Mouse (Mus musculus): ENCODE data around the gene Rnf144b. TPM values are rescaled to one million over a fixed set of nuclear protein-coding genes. Genes with fewer than 3 reads are reported as not detected.

The Rnf144b gene
- polyA plus RNA-seq, 1 experiment from 2014 or later, result 0.91 TPM

DNA sequence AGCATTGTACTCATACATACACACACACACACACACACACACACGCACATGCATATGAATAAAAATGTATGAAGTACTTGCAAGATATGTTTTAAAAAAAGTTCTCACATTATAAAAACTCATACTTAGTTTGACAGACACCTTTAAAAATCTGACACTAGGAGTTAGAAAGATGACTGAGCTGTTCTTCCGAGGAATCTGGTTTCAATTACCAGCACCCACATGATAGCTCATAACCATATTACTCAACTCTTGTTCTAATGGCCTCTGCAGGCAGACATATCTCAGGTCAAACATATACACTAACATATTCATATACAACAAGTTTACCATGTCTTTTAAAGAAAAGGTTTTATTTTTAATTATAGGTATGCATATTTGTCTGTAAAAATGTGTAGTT lies 25.9 kb upstream of the Rnf144b start:
- ATAC-seq (ENCODE audit: insufficient number of reproducible peaks, low FRiP score, low TSS enrichment, low read depth), result no peak
- H3K4me3 ChIP-seq (ENCODE audit: low read depth, low read length), result no peak overlapping the region
- H3K9ac ChIP-seq (ENCODE audit: low read length), result no peak overlapping the region
- peaks cover 12% of the 10 kb centered on the region for H3K36me3 ChIP-seq (ENCODE audit: control insufficient read depth, insufficient read depth, low read length)
- H3K9me3 ChIP-seq (ENCODE audit: control insufficient read depth, low read length), result no peaks in the 10 kb centered on the region
- no peaks in the 10 kb centered on the region for H3K4me1 ChIP-seq (ENCODE audit: control insufficient read depth, insufficient read depth, low read length)
- H3K27me3 ChIP-seq (ENCODE audit: control insufficient read depth, insufficient read depth, low read length), result no peaks in the 10 kb centered on the region
- no peak overlapping the region for H3K27ac ChIP-seq (replicated peaks; ENCODE audit: low read depth, low read length)
- no peak overlapping the region for H3K4me2 ChIP-seq (ENCODE audit: low read depth, severe bottlenecking)
- WGBS, result 86% methylated on average over 2 of the region's 2 CpGs
- DNase-seq (ENCODE audit: low spot score), result no peak

DNA sequence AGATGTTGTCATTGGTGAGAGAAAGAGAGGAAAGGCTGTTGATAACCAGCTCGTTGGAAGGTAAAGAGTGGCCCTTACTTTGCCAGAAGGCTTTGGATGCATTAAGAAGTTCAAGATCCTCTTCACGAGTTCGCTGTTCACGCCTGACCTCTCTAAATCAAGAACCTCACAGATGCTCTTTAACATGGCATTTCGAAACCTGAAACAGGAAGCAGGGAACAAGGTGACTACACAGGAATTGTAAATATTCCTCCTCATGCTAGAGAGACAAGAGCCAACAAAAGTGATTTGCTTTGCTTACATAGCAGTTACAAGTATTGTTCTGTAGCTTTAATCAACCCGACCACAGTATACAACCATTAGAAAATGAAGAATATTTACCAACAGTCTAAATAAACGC lies 23.2 kb upstream of the Rnf144b start:
- H3K36me3 ChIP-seq (ENCODE audit: control insufficient read depth, insufficient read depth, low read length), result peaks cover 11% of the 10 kb centered on the region
- 90% methylated on average over 7 of the region's 7 CpGs for WGBS

DNA sequence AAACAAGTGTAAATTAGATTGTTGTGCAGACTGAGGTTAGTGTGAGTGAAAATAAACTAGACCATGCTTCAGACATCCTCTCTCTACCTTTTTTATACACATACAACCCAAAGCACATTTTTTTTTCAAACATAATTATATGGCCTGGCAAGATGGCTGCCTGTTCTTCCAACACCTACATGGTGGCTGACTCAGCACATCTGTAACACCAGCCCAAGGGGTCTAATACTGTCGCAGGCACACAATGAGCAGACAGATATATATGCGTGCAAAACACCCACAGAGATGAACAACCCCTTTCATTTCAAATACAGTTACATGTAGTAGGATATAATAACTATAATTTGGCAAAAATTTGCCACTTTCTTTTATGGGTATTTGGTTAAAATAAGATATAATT lies 21.9 kb upstream of the Rnf144b start:
- WGBS, result 93% methylated on average over 2 of the region's 2 CpGs
- H3K4me1 ChIP-seq (ENCODE audit: control insufficient read depth, insufficient read depth, low read length), result no peaks in the 10 kb centered on the region
- no peak overlapping the region for H3K4me3 ChIP-seq (ENCODE audit: low read depth, low read length)
- no peak overlapping the region for H3K4me2 ChIP-seq (ENCODE audit: low read depth, severe bottlenecking)
- no peaks in the 10 kb centered on the region for H3K27me3 ChIP-seq (ENCODE audit: control insufficient read depth, insufficient read depth, low read length)
- peaks cover 5% of the 10 kb centered on the region; the same call in 1 of the 2 replicates for H3K36me3 ChIP-seq (ENCODE audit: control insufficient read depth, insufficient read depth, low read length)
- no peak overlapping the region for H3K27ac ChIP-seq (replicated peaks; ENCODE audit: low read depth, low read length)
- no peaks in the 10 kb centered on the region for H3K9me3 ChIP-seq (ENCODE audit: control insufficient read depth, low read length)
- ATAC-seq (ENCODE audit: insufficient number of reproducible peaks, low FRiP score, low TSS enrichment, low read depth) (no peak), DNase-seq (ENCODE audit: low spot score) (no peak)
- no peak overlapping the region for H3K9ac ChIP-seq (ENCODE audit: low read length)

More for the DNA sequence above, 23.2 kb upstream of the Rnf144b start:
- H3K27ac ChIP-seq (replicated peaks; ENCODE audit: low read depth, low read length), result no peak overlapping the region
- no peak overlapping the region for H3K9ac ChIP-seq (ENCODE audit: low read length)
- no peak for DNase-seq (ENCODE audit: low spot score)
- H3K4me2 ChIP-seq (ENCODE audit: low read depth, severe bottlenecking), result no peak overlapping the region
- no peak overlapping the region for H3K4me3 ChIP-seq (ENCODE audit: low read depth, low read length)
- no peaks in the 10 kb centered on the region for H3K9me3 ChIP-seq (ENCODE audit: control insufficient read depth, low read length)
- H3K27me3 ChIP-seq (ENCODE audit: control insufficient read depth, insufficient read depth, low read length), result no peaks in the 10 kb centered on the region
- no peak for ATAC-seq (ENCODE audit: insufficient number of reproducible peaks, low FRiP score, low TSS enrichment, low read depth)
- no peaks in the 10 kb centered on the region for H3K4me1 ChIP-seq (ENCODE audit: control insufficient read depth, insufficient read depth, low read length)

DNA sequence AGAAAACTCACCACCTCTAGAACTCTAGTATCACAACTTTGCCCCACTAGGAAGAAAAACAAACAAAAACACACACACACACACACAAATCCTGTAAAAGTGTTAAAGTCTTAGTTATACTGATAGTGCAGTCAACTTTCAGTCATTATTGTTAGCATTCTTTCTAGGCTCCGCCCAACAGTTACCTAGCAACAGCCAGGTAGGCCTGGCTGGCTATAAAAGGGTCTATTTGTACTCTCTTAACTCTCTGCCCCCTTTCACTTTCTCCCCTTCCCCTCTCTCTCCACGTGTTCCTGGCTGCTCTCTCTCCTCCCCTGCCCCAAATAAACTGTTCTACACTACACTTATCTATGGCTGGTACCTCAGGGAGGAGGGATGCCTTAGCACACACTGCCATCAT lies 18.3 kb upstream of the Rnf144b start:
- Histone ChIP-seq H3K27me3 (ENCODE audit: control insufficient read depth, insufficient read depth, low read length) (no peaks in the 10 kb centered on the region), H3K27ac (replicated peaks; ENCODE audit: low read depth, low read length) (no peak overlapping the region), H3K9me3 (ENCODE audit: control insufficient read depth, low read length) (no peaks in the 10 kb centered on the region), H3K4me3 (ENCODE audit: low read depth, low read length) (peak overlapping the region; percentile 97), H3K4me1 (ENCODE audit: control insufficient read depth, insufficient read depth, low read length) (no peaks in the 10 kb centered on the region), H3K4me2 (ENCODE audit: low read depth, severe bottlenecking) (peak overlapping the region; percentile 71), H3K9ac (ENCODE audit: low read length) (no peak overlapping the region), H3K36me3 (ENCODE audit: control insufficient read depth, insufficient read depth, low read length) (no peaks in the 10 kb centered on the region)
- WGBS, result 21% methylated on average over 2 of the region's 2 CpGs
- no peak for ATAC-seq (ENCODE audit: insufficient number of reproducible peaks, low FRiP score, low TSS enrichment, low read depth)
- DNase-seq (ENCODE audit: low spot score), result no peak

DNA sequence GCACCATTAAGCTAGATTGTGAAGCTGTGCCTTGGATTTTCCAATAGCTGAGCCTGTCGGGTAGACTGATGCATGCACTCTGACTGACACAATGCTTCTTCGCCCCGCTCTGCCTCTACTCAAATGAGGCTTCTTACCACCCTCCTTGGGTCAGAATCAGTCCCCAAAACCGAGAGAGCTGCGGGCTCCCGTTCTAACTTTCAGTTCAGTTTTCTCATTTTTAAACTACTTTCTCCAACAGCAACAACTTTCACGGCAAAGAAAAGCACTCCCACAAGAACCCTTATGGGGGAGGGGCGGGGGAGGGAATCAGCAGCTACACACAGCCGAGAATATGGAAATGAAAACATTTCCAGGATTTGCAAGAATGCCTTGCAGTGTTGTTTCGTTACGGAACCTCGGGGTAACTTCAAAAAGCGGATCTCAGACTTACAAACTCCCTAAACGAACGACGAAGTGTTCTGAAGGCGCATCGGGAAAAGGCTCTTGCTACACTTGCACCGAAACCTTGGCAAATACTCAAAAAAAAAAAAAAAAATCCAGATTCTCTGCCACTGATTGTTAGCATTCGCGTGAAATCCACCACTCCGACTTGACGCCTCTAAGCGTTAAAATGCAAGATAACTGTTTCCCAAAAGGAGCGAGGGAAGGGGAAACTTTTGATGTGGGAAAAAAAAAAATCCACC lies 17.5 kb upstream of the Rnf144b start:
- Histone ChIP-seq H3K27me3 (ENCODE audit: control insufficient read depth, insufficient read depth, low read length) (no peaks in the 10 kb centered on the region), H3K4me1 (ENCODE audit: control insufficient read depth, insufficient read depth, low read length) (no peaks in the 10 kb centered on the region), H3K9me3 (ENCODE audit: control insufficient read depth, low read length) (no peaks in the 10 kb centered on the region), H3K4me2 (ENCODE audit: low read depth, severe bottlenecking) (peak overlapping the region; percentile 71), H3K9ac (ENCODE audit: low read length) (peak overlapping the region; percentile 99), H3K36me3 (ENCODE audit: control insufficient read depth, insufficient read depth, low read length) (no peaks in the 10 kb centered on the region), H3K27ac (replicated peaks; ENCODE audit: low read depth, low read length) (peak overlapping the region; percentile 100), H3K4me3 (ENCODE audit: low read depth, low read length) (peak overlapping the region; percentile 97)
- DNase-seq (ENCODE audit: low spot score), result peak; percentile 48
- under 1% methylated on average over 25 of the region's 25 CpGs for WGBS
- no peak for ATAC-seq (ENCODE audit: insufficient number of reproducible peaks, low FRiP score, low TSS enrichment, low read depth)

DNA sequence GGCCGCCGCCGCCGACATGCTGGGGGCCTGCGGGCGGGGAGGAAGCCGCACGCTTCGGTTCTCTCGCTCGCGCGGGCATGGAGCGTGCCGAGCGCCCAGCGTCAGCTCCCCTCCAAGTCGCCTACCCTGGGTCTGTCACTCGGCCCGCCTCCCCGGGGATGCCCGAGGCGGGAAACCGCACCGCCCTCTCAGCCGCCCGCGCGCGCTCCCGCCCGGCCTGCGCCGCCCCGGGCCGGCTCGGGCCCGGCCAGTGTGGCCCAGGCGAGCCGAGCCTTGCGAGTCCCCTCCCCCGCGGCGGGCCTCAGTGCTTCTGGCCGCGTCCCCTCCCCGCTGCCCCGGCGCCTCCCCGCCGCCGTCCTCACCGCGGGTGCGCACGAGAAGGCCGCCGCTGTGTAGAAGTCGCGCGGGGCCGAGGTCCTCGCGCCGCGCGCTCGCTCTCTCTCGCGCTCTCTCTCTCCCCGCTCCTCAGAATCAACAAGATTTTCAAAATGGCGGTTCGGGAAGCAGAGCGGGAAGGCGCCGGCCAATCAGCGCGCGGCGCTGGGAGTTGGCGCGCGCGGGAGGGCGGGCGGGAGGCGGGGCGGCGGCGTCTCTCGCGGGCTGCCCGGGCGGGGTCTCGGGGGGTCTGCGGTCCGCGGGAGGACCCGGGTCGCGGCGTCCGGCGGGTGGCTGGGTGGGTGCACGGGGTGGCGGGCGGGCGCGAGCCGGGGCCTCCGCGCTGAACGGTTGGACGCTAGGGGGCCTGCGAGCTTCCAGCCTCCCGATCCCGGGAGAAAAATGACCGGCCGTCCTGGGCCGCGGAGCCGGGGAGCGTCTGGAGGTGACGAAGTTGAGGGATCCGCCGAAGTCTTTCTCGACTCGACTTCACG lies 16.5 kb upstream of the Rnf144b start, which contains the start of gene Dek:
Gene Dek, minus strand, starts transcription at position 491 of the 869 bp plus-strand sequence.
- H3K27me3 ChIP-seq (ENCODE audit: control insufficient read depth, insufficient read depth, low read length), result no peaks in the 10 kb centered on the region
- peak within 1 kb of the TSS; percentile 100 for H3K27ac ChIP-seq (replicated peaks; ENCODE audit: low read depth, low read length)
- ATAC-seq (ENCODE audit: insufficient number of reproducible peaks, low FRiP score, low TSS enrichment, low read depth) (peak; percentile 89), DNase-seq (ENCODE audit: low spot score) (peak; percentile 92)
- H3K9ac ChIP-seq (ENCODE audit: low read length), result peak within 1 kb of the TSS; percentile 99
- WGBS, result under 1% methylated on average over 91 of the region's 129 CpGs
- no peaks in the 10 kb centered on the region for H3K36me3 ChIP-seq (ENCODE audit: control insufficient read depth, insufficient read depth, low read length)
- H3K4me2 ChIP-seq (ENCODE audit: low read depth, severe bottlenecking), result peak within 1 kb of the TSS; percentile 71
- no peaks in the 10 kb centered on the region for H3K4me1 ChIP-seq (ENCODE audit: control insufficient read depth, insufficient read depth, low read length)
- peak within 1 kb of the TSS; percentile 97 for H3K4me3 ChIP-seq (ENCODE audit: low read depth, low read length)
- no peaks in the 10 kb centered on the region for H3K9me3 ChIP-seq (ENCODE audit: control insufficient read depth, low read length)

DNA sequence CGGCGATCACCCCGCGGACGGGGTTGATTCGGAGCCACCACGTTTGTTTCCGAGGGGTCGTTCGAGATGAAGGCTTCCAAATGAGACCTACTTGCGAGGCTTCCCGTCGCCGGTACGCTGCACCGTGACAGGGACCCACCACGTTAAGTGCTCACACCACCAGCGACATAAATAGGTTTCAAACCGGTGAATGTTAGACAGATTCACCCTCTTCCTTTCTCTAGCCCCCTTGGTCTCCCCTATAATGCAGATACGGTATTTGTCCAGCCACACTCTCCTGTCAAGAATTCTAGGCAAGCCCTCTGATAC lies 15.9 kb upstream of the Rnf144b start:
- Histone ChIP-seq H3K9ac (ENCODE audit: low read length) (peak overlapping the region; percentile 99), H3K27ac (replicated peaks; ENCODE audit: low read depth, low read length) (peak overlapping the region; percentile 100), H3K9me3 (ENCODE audit: control insufficient read depth, low read length) (no peaks in the 10 kb centered on the region), H3K4me3 (ENCODE audit: low read depth, low read length) (peak overlapping the region; percentile 97), H3K4me1 (ENCODE audit: control insufficient read depth, insufficient read depth, low read length) (no peaks in the 10 kb centered on the region), H3K36me3 (ENCODE audit: control insufficient read depth, insufficient read depth, low read length) (no peaks in the 10 kb centered on the region), H3K27me3 (ENCODE audit: control insufficient read depth, insufficient read depth, low read length) (no peaks in the 10 kb centered on the region), H3K4me2 (ENCODE audit: low read depth, severe bottlenecking) (peak overlapping the region; percentile 61)
- 0% methylated on average over 20 of the region's 20 CpGs for WGBS
- ATAC-seq (ENCODE audit: insufficient number of reproducible peaks, low FRiP score, low TSS enrichment, low read depth), result 0 out of 2 replicates have a peak, but pooled peaks have one; percentile 20
- no peak for DNase-seq (ENCODE audit: low spot score)

DNA sequence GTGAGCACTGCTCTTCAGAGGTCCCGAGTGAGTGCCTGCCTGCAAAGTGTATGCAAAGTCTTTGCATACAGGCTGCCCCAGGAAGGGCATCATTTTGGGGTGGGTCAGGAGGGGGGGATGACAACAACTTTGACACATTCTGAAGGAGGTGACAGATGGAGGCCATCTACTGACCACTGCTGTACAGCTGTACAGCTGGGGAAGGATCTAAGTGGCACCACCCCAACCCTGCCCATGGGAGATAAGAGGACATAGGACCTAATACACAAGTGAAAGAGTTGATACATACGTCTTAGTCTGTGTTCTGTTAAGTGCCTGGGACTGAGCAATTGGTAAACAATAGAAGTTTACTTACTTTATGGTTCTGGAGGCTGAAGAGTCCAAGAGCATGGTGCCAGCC lies 13.2 kb upstream of the Rnf144b start:
- Histone ChIP-seq H3K27ac (replicated peaks; ENCODE audit: low read depth, low read length) (no peak overlapping the region), H3K27me3 (ENCODE audit: control insufficient read depth, insufficient read depth, low read length) (no peaks in the 10 kb centered on the region), H3K9ac (ENCODE audit: low read length) (no peak overlapping the region), H3K36me3 (ENCODE audit: control insufficient read depth, insufficient read depth, low read length) (no peaks in the 10 kb centered on the region), H3K4me3 (ENCODE audit: low read depth, low read length) (no peak overlapping the region), H3K9me3 (ENCODE audit: control insufficient read depth, low read length) (no peaks in the 10 kb centered on the region), H3K4me2 (ENCODE audit: low read depth, severe bottlenecking) (no peak overlapping the region), H3K4me1 (ENCODE audit: control insufficient read depth, insufficient read depth, low read length) (no peaks in the 10 kb centered on the region)
- no peak for DNase-seq (ENCODE audit: low spot score)
- 82% methylated on average over 2 of the region's 2 CpGs for WGBS
- no peak for ATAC-seq (ENCODE audit: insufficient number of reproducible peaks, low FRiP score, low TSS enrichment, low read depth)

All from limb, embryonic 11.5 days (tissue).